Mouse (Mus musculus) liver, postnatal 0 days (tissue): ENCODE data around the gene Pcbp4.

Experiments
- CTCF ChIP-seq: sonication (generic); IDR thresholded peaks from 2 replicates; pipeline ENCODE4 v1.5.1; 2016; ENCODE audit warnings: antibody characterized with exemption, low read depth
- EP300 ChIP-seq: IDR thresholded peaks from 2 replicates; pipeline ENCODE4 v1.6.1; 2016; ENCODE audit warnings: antibody characterized with exemption, low read depth, mild to moderate bottlenecking

GRCm38 (mm10) chr9:106452821-106453220 is 270 bp upstream of the Pcbp4 start:
- TF ChIP-seq CTCF = no peak
- TF ChIP-seq EP300 = no peak
